Mouse (Mus musculus) liver, adult 2 months (tissue): ENCODE data around the gene Ptprb.

Source experiments
- CTCF ChIP-seq: fragments of 200-500 bp; IDR thresholded peaks from 2 replicates; pipeline ENCODE4 v1.5.1; 2011; ENCODE audit warnings: low read depth, low read length, control low read depth
- POLR2A ChIP-seq: fragments of 200-500 bp; IDR thresholded peaks from 2 replicates; pipeline ENCODE4 v1.6.1; 2011; ENCODE audit warnings: low read length, control low read depth; ENCODE audit not compliant: insufficient read depth; ENCODE audit errors: extremely low read depth

- no peak for TF ChIP-seq CTCF
- TF ChIP-seq POLR2A, result no peak
Measured at GRCm38 (mm10) chr10:116397573-116397972, 122.2 kb downstream of the Ptprb start.
